Mouse (Mus musculus): ENCODE results near the gene Hist1h2ag.

The Hist1h2ag gene

DNA sequence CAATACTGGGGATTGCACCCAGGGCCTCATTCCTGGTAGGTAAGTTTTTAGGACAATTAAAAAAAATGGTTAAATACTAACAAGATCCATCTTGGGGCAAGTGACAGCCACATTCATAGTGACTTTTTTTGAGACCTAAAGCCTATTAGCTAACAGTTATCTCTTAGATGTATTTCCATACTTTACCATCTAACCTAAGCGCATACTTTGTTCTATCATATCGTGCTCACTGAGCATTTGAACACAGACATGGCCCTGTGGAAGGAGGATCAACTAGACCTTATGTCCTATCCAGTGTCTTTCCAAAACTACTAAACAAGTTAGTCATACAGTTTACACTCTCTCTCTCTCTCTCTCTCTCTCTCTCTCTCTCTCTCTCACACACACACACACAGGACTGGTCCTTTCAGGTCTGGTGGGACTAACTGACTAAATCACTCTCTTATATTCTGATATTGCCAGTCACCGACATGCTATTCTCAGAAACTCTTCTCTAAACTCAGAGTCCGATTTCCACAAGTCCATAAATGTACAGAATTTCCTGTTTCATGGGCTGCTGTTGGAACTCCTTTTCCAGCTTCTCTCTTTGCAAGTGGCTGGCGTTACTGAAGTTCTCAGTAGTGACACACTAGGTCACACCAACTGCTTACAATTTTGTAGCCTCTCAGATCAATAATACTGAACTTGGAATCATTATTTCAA lies 8.9 kb downstream of the Hist1h2ag start:
- Histone ChIP-seq H3K27me3 (ENCODE audit: insufficient read depth, low read length) (no peaks in the 10 kb centered on the region), H3K9me3 (ENCODE audit: low read length) (no peaks in the 10 kb centered on the region), H3K4me3 (replicated peaks; ENCODE audit: low read length) (peak overlapping the region; percentile 77), H3K4me1 (replicated peaks; ENCODE audit: low read depth, low read length) (peaks cover 54% of the 10 kb centered on the region), H3K36me3 (ENCODE audit: insufficient read depth, low read length) (0 out of 2 replicates have a peak, but pooled peaks cover 3% of the 10 kb centered on the region)
- no peak for TF ChIP-seq NANOG (IDR thresholded peaks at IDR 0.05; ENCODE audit: borderline replicate concordance, low read length)
- TF ChIP-seq CTCF (conservative IDR thresholded peaks at IDR 0.05; ENCODE audit: low read length), result no peak
- no peak for TF ChIP-seq POU5F1 (IDR thresholded peaks at IDR 0.05; ENCODE audit: borderline replicate concordance, low read length)

DNA sequence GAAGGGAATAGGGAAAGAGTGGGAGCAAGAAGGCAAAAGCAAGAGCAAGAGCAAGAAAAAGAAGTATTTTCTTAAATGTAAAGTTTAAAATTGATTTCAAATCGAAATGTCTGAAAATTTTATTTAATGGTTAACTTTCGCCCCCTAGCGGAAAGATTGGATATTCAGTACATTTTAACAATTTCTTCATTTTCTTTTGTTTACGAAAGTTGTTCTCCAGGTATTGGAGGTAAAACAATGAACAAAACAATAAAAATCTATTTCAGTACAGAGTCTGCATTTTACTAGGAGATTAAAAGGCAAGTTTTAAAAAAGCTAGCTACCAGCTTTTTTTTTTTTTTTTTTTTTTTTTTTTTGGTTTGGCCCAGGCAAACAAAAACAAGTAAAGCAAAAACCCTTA lies 12.3 kb downstream of the Hist1h2ag start:
- Histone ChIP-seq H3K27me3 (ENCODE audit: insufficient read depth, low read length) (no peaks in the 10 kb centered on the region), H3K4me3 (replicated peaks; ENCODE audit: low read length) (no peak overlapping the region), H3K4me1 (replicated peaks; ENCODE audit: low read depth, low read length) (peaks cover 50% of the 10 kb centered on the region), H3K9me3 (ENCODE audit: low read length) (no peaks in the 10 kb centered on the region), H3K36me3 (ENCODE audit: insufficient read depth, low read length) (0 out of 2 replicates have a peak, but pooled peaks cover 3% of the 10 kb centered on the region)
- TF ChIP-seq NANOG (IDR thresholded peaks at IDR 0.05; ENCODE audit: borderline replicate concordance, low read length) (no peak), CTCF (conservative IDR thresholded peaks at IDR 0.05; ENCODE audit: low read length) (peak; percentile 39), POU5F1 (IDR thresholded peaks at IDR 0.05; ENCODE audit: borderline replicate concordance, low read length) (no peak)

DNA sequence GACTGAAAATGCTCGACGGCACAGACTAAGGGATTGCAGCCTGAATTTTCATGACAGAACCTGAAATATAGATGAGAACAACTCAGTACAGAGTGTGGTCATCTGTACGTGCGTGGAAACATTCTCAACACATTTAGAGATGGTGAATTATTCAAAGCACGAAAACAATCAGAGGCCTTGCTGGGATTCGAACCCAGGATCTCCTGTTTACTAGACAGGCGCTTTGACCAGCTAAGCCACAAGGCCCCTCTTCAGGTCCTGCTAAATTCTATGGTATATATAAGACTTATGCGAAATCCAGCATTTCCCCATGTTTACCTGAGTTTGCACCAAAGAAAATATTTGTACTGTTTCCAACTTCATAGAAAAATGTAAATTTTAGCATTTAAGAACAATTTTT lies 12.8 kb downstream of the Hist1h2ag start:
- H3K4me3 ChIP-seq (replicated peaks; ENCODE audit: low read length), result peak overlapping the region; percentile 85
- TF ChIP-seq POU5F1 (IDR thresholded peaks at IDR 0.05; ENCODE audit: borderline replicate concordance, low read length) (no peak), CTCF (conservative IDR thresholded peaks at IDR 0.05; ENCODE audit: low read length) (no peak), NANOG (IDR thresholded peaks at IDR 0.05; ENCODE audit: borderline replicate concordance, low read length) (no peak)
- H3K36me3 ChIP-seq (ENCODE audit: insufficient read depth, low read length), result 0 out of 2 replicates have a peak, but pooled peaks cover 3% of the 10 kb centered on the region
- peaks cover 50% of the 10 kb centered on the region for H3K4me1 ChIP-seq (replicated peaks; ENCODE audit: low read depth, low read length)
- no peaks in the 10 kb centered on the region for H3K27me3 ChIP-seq (ENCODE audit: insufficient read depth, low read length)
- no peaks in the 10 kb centered on the region for H3K9me3 ChIP-seq (ENCODE audit: low read length)

DNA sequence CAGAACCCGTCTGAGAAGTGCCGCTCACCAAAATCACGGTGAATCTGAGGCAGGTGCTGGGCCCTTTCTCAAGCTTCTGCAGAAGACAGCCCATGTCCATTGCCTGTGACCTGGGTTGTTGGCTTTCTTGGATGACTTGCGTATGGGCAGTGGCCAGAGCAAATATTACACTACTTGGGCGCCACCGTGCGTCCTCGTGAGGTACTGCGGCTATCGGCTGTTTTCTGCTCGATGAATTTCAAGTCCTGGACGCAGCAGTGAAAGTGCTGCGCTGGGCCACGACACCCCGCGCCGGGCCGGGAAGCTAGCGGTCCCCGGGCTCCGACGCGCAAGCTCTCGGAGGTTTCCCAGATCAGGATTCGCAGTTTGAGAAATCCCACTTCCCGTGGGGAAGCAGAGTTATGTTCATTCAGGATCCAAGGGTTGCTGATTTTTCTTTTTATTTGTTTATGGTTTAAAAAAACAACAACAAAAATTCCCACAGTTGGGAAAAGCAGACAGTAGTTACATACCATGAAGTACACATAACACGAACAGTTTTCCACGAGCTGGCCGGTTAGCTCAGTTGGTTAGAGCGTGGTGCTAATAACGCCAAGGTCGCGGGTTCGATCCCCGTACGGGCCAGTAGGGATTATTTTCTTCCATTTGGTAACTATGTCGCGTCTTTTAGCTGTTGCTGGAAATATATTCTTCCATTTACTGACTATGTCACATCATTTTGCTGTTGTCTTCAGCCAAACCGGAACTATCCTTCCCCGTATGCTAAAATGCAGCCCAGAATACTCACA lies 13.9 kb downstream of the Hist1h2ag start:
- H3K4me1 ChIP-seq (replicated peaks; ENCODE audit: low read depth, low read length), result peaks cover 46% of the 10 kb centered on the region
- H3K9me3 ChIP-seq (ENCODE audit: low read length), result no peaks in the 10 kb centered on the region
- peak overlapping the region; percentile 85 for H3K4me3 ChIP-seq (replicated peaks; ENCODE audit: low read length)
- no peaks in the 10 kb centered on the region for H3K27me3 ChIP-seq (ENCODE audit: insufficient read depth, low read length)
- H3K36me3 ChIP-seq (ENCODE audit: insufficient read depth, low read length), result 0 out of 2 replicates have a peak, but pooled peaks cover 3% of the 10 kb centered on the region
- TF ChIP-seq POU5F1 (IDR thresholded peaks at IDR 0.05; ENCODE audit: borderline replicate concordance, low read length), result no peak
- TF ChIP-seq CTCF (conservative IDR thresholded peaks at IDR 0.05; ENCODE audit: low read length), result peak; percentile 84
- no peak for TF ChIP-seq NANOG (IDR thresholded peaks at IDR 0.05; ENCODE audit: borderline replicate concordance, low read length)

GRCm38 (mm10) chr13:22026058-22027031 lies 16.4 kb downstream of the Hist1h2ag start:
- Histone ChIP-seq H3K36me3 (ENCODE audit: insufficient read depth, low read length) (0 out of 2 replicates have a peak, but pooled peaks cover 2% of the 10 kb centered on the region), H3K4me3 (replicated peaks; ENCODE audit: low read length) (peak overlapping the region; percentile 80), H3K4me1 (replicated peaks; ENCODE audit: low read depth, low read length) (peaks cover 32% of the 10 kb centered on the region), H3K9me3 (ENCODE audit: low read length) (no peaks in the 10 kb centered on the region), H3K27me3 (ENCODE audit: insufficient read depth, low read length) (no peaks in the 10 kb centered on the region)
- no peak for TF ChIP-seq CTCF (conservative IDR thresholded peaks at IDR 0.05; ENCODE audit: low read length)
- no peak for TF ChIP-seq NANOG (IDR thresholded peaks at IDR 0.05; ENCODE audit: borderline replicate concordance, low read length)
- TF ChIP-seq POU5F1 (IDR thresholded peaks at IDR 0.05; ENCODE audit: borderline replicate concordance, low read length), result no peak

DNA sequence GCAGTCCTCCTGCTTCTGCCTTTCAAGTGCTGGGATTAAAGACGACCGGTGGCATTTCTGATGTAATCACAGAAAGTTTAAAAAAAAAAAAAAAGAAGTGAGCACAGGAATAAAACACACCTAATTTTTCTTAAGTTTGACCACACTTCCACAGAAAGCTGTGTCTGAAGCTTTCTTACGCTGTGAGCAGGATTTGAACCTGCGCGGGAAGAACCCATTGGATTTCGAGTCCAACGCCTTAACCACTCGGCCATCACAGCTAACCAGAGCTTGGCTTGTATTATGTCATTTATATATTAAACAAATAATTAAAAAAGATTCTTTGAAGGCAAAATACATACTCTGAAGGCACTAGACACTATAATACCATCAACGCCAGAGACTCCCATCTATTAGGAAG lies 20.5 kb downstream of the Hist1h2ag start:
- peak overlapping the region; percentile 83 for H3K4me3 ChIP-seq (replicated peaks; ENCODE audit: low read length)
- H3K36me3 ChIP-seq (ENCODE audit: insufficient read depth, low read length), result no peaks in the 10 kb centered on the region
- TF ChIP-seq NANOG (IDR thresholded peaks at IDR 0.05; ENCODE audit: borderline replicate concordance, low read length) (no peak), CTCF (conservative IDR thresholded peaks at IDR 0.05; ENCODE audit: low read length) (no peak), POU5F1 (IDR thresholded peaks at IDR 0.05; ENCODE audit: borderline replicate concordance, low read length) (no peak)
- H3K9me3 ChIP-seq (ENCODE audit: low read length), result no peaks in the 10 kb centered on the region
- H3K4me1 ChIP-seq (replicated peaks; ENCODE audit: low read depth, low read length), result peaks cover 22% of the 10 kb centered on the region
- H3K27me3 ChIP-seq (ENCODE audit: insufficient read depth, low read length), result peaks cover 17% of the 10 kb centered on the region

DNA sequence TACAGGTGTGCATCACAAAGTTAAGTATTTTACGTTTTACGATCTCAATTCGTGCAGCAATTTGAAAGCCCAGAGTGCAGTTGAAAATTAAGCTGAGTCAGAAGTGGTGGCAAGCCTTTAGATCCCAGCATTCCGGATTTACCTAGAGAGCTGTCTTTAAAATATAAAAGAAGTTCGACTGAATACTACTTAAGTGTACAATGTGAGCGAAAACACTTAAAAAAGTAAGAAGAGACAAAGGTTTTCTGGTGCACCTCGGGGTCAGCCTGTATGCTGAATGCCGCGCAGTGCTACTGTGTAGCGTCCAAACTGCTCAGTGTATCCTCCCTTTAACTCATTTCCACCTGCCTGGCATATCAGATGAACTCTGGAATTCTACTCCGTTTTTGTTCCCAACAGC lies 21.2 kb downstream of the Hist1h2ag start:
- Histone ChIP-seq H3K27me3 (ENCODE audit: insufficient read depth, low read length) (peaks cover 17% of the 10 kb centered on the region), H3K9me3 (ENCODE audit: low read length) (no peaks in the 10 kb centered on the region), H3K36me3 (ENCODE audit: insufficient read depth, low read length) (no peaks in the 10 kb centered on the region), H3K4me3 (replicated peaks; ENCODE audit: low read length) (peak overlapping the region; percentile 83), H3K4me1 (replicated peaks; ENCODE audit: low read depth, low read length) (peaks cover 20% of the 10 kb centered on the region)
- TF ChIP-seq NANOG (IDR thresholded peaks at IDR 0.05; ENCODE audit: borderline replicate concordance, low read length) (no peak), POU5F1 (IDR thresholded peaks at IDR 0.05; ENCODE audit: borderline replicate concordance, low read length) (no peak), CTCF (conservative IDR thresholded peaks at IDR 0.05; ENCODE audit: low read length) (no peak)

All from E14TG2a.4 (cell line).